Mouse (Mus musculus): ENCODE results near the gene Rnasek. TPM values are rescaled to one million over a fixed set of nuclear protein-coding genes. Genes with fewer than 3 reads are reported as not detected.

Rnasek gene
- polyA plus RNA-seq, 1 experiment from 2014 or later = 241 TPM

DNA sequence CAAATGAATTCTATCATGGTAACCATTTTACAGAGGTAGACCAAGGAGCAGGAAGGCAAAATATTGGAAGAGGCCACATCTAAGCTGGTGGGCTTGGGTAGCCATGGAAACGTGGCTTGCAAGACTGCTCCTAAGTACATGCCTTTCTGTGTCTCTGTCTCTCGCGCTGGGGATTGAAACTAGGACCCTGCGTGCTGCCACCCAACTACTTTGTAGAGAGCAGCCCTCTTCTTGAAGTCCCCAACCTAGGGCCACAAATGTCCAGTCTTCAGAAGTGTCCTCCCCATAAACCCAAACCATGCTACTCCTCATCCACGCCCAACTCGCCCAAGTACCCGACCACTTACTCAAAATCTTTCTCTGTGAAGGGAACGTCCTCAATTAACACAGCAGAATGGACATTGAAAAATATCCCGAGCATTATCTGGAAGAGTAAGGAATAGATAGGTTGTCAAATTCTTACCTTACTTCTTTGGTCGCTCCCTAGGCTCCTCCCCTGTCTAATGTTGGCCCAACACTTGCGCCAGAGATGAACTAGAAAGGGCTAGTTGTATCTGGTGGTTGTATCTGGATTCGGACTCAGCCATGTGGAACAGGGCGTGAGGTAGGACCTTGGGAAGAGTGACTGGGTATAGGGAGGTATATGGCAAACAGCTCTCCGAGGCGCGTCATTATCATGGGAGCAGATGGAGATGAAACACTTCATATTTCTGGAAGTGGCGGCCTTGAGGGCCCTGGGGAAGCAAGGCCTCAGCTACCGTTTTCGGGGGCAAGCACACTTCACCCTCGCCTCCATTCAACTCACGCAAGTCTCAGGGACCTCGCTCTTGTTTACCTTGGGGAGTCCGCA is 826 bp downstream of the Rnasek start:
- Histone ChIP-seq H3K27ac (ENCODE audit: low read depth) (peak overlapping the region; percentile 94), H3K27me3 (ENCODE audit: insufficient read depth, low read length) (no peaks in the 10 kb centered on the region), H3K9ac (replicated peaks) (peak overlapping the region; percentile 96), H3K4me1 (ENCODE audit: insufficient read depth) (peaks cover 21% of the 10 kb centered on the region), H3K4me3 (ENCODE audit: low read depth, low read length) (peak overlapping the region; percentile 92), H3K4me2 (ENCODE audit: low read depth, low read length) (peak overlapping the region; percentile 87), H3K36me3 (replicated peaks; ENCODE audit: insufficient read depth, low read length) (peaks cover 11% of the 10 kb centered on the region; the same call in 1 of the 2 replicates), H3K9me3 (ENCODE audit: low read length) (no peaks in the 10 kb centered on the region)
- DNase-seq = no peak
- 10% methylated on average over 22 of the region's 23 CpGs for WGBS (ENCODE audit: insufficient replicate concordance)
- TF ChIP-seq CTCF (IDR thresholded peaks at IDR 0.05; ENCODE audit: low read depth) (no peak), EP300 (IDR thresholded peaks at IDR 0.05; ENCODE audit: low read depth) (no peak)
- no peak for ATAC-seq

DNA sequence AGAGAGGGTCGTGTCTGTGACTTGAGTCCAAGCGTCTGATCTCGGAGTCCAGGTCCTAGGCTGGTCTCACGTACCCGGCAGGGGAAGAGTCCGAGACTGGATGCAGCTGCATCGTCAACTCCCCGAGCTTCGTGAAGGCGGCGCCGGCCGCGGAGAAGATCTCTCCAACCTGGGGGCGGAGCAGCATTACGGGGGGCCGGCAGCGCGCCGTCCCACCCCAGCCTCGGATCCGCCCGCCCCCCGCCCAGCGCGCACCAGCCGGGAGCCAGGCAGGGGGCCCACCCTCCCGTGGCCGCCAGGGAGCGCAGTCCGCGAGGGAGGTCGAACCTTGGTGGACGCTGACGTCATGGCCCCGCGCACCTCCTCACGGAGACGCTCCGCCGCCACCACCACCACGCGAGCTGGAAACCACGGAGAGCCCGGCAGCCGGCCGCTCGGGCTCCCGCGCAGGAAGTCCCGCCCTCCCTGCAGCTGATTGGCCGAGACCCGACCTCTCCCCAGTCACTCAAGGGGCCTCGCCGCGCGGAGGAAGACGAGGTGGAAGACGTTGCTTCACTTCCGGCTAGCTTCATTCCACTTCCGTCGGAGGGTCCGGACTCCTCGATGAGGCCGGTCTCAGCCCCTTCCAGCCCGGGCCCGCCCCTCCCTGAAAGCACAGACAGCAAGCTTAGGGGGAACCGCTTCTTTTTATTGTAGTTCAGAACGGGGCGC is 2.0 kb downstream of the Rnasek start, which contains the start of gene 0610010K14Rik:
0610010K14Rik (minus strand) TSS at position 458 of the 711 bp plus-strand sequence.
- Histone ChIP-seq H3K27ac (ENCODE audit: low read depth) (peak within 1 kb of the TSS; percentile 94), H3K9me3 (ENCODE audit: low read length) (no peaks in the 10 kb centered on the region), H3K4me3 (ENCODE audit: low read depth, low read length) (peak within 1 kb of the TSS; percentile 92), H3K4me2 (ENCODE audit: low read depth, low read length) (peak within 1 kb of the TSS; percentile 87), H3K4me1 (ENCODE audit: insufficient read depth) (peaks cover 21% of the 10 kb centered on the region), H3K27me3 (ENCODE audit: insufficient read depth, low read length) (no peaks in the 10 kb centered on the region), H3K9ac (replicated peaks) (peak within 1 kb of the TSS; percentile 96), H3K36me3 (replicated peaks; ENCODE audit: insufficient read depth, low read length) (peaks cover 11% of the 10 kb centered on the region; the same call in 1 of the 2 replicates)
- WGBS (ENCODE audit: insufficient replicate concordance) = under 1% methylated on average over 62 of the region's 70 CpGs
- TF ChIP-seq CTCF (IDR thresholded peaks at IDR 0.05; ENCODE audit: low read depth) = peak; percentile 79
- TF ChIP-seq EP300 (IDR thresholded peaks at IDR 0.05; ENCODE audit: low read depth) = peak; percentile 27; the same call in 1 of the 2 replicates
- ATAC-seq = peak; percentile 92
- peak; percentile 98 for DNase-seq

DNA sequence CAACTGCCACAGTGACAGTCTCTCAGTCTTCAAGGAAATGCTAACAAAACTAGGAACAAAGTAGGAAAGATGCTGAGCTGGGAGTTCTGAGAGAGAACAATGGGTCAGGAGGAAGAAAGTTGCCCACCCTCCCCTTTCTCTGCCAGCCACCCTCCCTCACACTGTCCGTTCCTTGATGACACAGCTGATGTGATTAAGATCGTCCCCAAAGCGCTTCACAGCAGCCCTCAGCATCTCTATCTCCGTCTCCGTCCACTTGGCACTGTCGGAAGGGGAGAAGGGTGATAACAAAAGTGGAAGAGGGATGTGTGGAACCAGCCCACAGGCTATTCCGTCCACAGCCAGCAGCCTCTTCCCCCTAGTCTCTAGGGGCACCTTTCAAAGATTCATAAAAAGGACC is 2.9 kb downstream of the Rnasek start:
- H3K36me3 ChIP-seq (replicated peaks; ENCODE audit: insufficient read depth, low read length) = peaks cover 11% of the 10 kb centered on the region; the same call in 1 of the 2 replicates
- H3K9ac ChIP-seq (replicated peaks) = peak overlapping the region; percentile 96
- TF ChIP-seq CTCF (IDR thresholded peaks at IDR 0.05; ENCODE audit: low read depth) = no peak
- TF ChIP-seq EP300 (IDR thresholded peaks at IDR 0.05; ENCODE audit: low read depth) = no peak
- ATAC-seq (no peak), DNase-seq (no peak)
- H3K4me3 ChIP-seq (ENCODE audit: low read depth, low read length) = peak overlapping the region; percentile 92
- peak overlapping the region; percentile 87 for H3K4me2 ChIP-seq (ENCODE audit: low read depth, low read length)
- 11% methylated on average over 7 of the region's 7 CpGs for WGBS (ENCODE audit: insufficient replicate concordance)
- H3K27me3 ChIP-seq (ENCODE audit: insufficient read depth, low read length) = no peaks in the 10 kb centered on the region
- peaks cover 21% of the 10 kb centered on the region for H3K4me1 ChIP-seq (ENCODE audit: insufficient read depth)
- no peaks in the 10 kb centered on the region for H3K9me3 ChIP-seq (ENCODE audit: low read length)
- peak overlapping the region; percentile 94 for H3K27ac ChIP-seq (ENCODE audit: low read depth)

DNA sequence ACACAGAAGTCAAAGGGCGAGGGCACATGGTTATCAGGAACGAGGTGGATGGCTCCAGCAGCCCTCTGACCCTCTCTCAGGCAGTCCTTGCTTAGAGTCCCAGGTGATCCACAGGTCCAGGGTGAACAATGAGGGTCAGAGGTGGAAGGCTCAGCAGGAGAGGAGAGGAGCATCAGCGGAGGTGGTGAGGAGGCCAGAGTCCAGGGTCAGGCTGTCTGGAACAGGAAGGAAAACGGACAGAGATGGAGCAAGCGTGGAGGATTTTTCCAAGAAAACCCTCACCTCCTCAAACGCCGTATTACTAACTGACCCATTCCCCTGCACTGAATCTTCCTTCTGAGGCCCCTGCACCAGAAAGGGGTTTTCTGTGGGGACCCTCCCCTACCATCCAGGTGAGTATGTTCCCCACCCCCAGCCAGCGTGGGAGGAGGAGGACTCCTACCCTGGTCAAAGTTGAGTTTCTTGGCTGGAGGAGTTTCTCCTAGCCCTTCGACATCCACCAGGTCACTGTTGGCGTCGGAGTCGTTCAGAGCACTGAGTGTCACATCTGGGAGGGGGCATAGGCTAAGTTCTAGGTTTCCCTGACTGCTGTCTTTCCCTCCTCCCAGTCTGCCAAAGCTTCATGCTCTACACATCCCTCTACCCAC is 4.3 kb downstream of the Rnasek start:
- no peak for ATAC-seq
- TF ChIP-seq CTCF (IDR thresholded peaks at IDR 0.05; ENCODE audit: low read depth) (no peak), EP300 (IDR thresholded peaks at IDR 0.05; ENCODE audit: low read depth) (no peak)
- H3K9me3 ChIP-seq (ENCODE audit: low read length) = no peaks in the 10 kb centered on the region
- WGBS (ENCODE audit: insufficient replicate concordance) = 81% methylated on average over 12 of the region's 12 CpGs
- H3K36me3 ChIP-seq (replicated peaks; ENCODE audit: insufficient read depth, low read length) = peaks cover 11% of the 10 kb centered on the region; the same call in 1 of the 2 replicates
- H3K9ac ChIP-seq (replicated peaks) = no peak overlapping the region
- H3K4me1 ChIP-seq (ENCODE audit: insufficient read depth) = peaks cover 17% of the 10 kb centered on the region
- no peaks in the 10 kb centered on the region for H3K27me3 ChIP-seq (ENCODE audit: insufficient read depth, low read length)
- no peak overlapping the region for H3K4me2 ChIP-seq (ENCODE audit: low read depth, low read length)
- H3K4me3 ChIP-seq (ENCODE audit: low read depth, low read length) = no peak overlapping the region
- no peak overlapping the region for H3K27ac ChIP-seq (ENCODE audit: low read depth)
- DNase-seq = no peak

DNA sequence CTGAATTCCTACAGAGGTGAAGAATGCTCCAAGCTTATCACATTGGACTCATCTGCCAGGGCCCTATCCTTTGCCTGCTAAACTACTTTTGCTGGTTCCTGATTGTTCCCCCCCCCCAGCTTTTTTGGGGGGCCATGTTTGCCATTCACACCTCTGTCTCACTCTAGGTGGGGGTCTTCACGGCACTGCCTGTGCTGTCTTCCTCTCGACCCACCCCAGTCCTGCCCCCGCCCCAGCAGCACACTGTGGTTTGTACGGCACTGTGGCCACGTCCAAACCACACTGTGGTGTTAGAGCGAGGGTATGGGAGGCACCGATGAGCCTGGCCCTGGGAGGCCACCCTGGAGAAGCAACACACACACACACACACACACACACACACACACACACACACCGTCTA is 5.1 kb downstream of the Rnasek start:
- 51% methylated on average over 8 of the region's 8 CpGs for WGBS (ENCODE audit: insufficient replicate concordance)
- ATAC-seq (no peak), DNase-seq (no peak)
- H3K27ac ChIP-seq (ENCODE audit: low read depth) = no peak overlapping the region
- peaks cover 8% of the 10 kb centered on the region for H3K27me3 ChIP-seq (ENCODE audit: insufficient read depth, low read length)
- H3K4me1 ChIP-seq (ENCODE audit: insufficient read depth) = peaks cover 23% of the 10 kb centered on the region
- H3K9ac ChIP-seq (replicated peaks) = no peak overlapping the region
- no peak overlapping the region for H3K4me3 ChIP-seq (ENCODE audit: low read depth, low read length)
- H3K9me3 ChIP-seq (ENCODE audit: low read length) = no peaks in the 10 kb centered on the region
- TF ChIP-seq CTCF (IDR thresholded peaks at IDR 0.05; ENCODE audit: low read depth) (no peak), EP300 (IDR thresholded peaks at IDR 0.05; ENCODE audit: low read depth) (no peak)
- peaks cover 11% of the 10 kb centered on the region; the same call in 1 of the 2 replicates for H3K36me3 ChIP-seq (replicated peaks; ENCODE audit: insufficient read depth, low read length)
- no peak overlapping the region for H3K4me2 ChIP-seq (ENCODE audit: low read depth, low read length)
